Mouse (Mus musculus): ENCODE data around the gene Igsf21. TPM values are rescaled to one million over a fixed set of nuclear protein-coding genes. Genes with fewer than 3 reads are reported as not detected.

Igsf21 gene
- polyA plus RNA-seq, 1 experiment from 2014 or later: 0.10 TPM

DNA sequence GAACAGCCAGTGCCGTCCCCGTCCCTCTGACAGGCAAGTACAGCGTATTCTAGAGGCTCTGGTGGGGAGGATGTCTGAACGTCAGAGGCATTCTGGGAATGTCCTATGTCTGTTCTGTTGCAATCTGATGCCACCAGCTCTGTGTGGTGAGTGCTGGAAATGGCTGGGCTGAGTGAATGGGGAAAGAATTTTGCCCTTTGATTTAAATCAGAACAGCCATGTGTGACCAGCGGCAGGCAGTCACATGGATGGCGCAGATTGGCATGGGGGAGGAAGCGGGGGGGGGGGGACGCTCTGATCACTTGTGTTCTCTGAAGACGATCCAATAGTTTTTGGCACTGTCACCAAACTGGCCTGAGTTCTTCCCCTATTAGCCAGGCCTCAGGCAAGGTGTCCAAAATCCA lies 92.9 kb downstream of the Igsf21 start:
- no peaks in the 10 kb centered on the region for H3K4me1 ChIP-seq
- no peak overlapping the region for H3K9ac ChIP-seq
- no peaks in the 10 kb centered on the region for H3K27me3 ChIP-seq (replicated peaks)
- H3K9me3 ChIP-seq (replicated peaks): no peaks in the 10 kb centered on the region
- ATAC-seq: no peak
- no peaks in the 10 kb centered on the region for H3K36me3 ChIP-seq
- no peak overlapping the region for H3K4me2 ChIP-seq
- no peak overlapping the region for H3K27ac ChIP-seq
- 58% methylated on average over 9 of the region's 9 CpGs for WGBS (ENCODE audit: insufficient replicate concordance)
- no peak overlapping the region for H3K4me3 ChIP-seq

DNA sequence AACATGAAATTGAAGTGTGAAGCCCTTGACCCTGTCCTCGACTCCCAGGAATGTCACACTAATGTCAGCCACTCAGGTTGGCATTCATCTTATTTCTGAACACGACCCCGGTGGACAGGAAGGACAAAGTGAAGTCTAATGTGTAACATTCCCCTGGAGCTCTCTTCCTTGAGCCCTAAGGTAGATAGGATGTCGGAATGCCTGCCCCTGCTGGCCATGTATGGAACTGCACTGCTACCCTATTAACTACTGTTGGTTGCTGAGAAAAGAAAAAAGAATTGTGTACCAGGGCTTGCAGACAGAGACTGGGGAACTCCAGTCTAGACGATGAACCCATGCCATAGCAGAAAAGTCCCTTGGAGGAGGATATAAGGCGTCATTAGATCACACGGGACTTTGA lies 93.5 kb downstream of the Igsf21 start:
- WGBS (ENCODE audit: insufficient replicate concordance): 24% methylated on average over 7 of the region's 7 CpGs

DNA sequence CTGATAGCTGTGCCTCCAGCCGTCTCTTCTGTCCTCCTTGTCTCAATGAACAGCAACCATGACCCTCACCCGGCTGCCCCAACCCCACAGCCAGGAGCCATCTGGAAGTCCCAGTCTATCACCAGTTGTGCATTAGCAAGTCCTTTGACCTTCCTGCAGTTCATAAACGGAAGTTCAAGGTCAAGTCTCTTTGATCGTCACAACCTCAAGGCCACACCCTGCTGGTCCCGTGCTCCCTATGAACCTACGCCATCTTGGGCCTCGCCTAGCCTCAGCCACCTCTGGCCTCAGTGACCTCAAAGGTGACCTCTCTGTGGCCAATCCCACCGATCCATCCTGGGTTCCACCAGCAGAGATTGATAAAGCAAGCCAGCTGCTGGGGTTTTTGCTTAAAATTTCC lies 96.9 kb downstream of the Igsf21 start:
- 74% methylated on average over 8 of the region's 8 CpGs for WGBS (ENCODE audit: insufficient replicate concordance)
- no peak overlapping the region for H3K4me3 ChIP-seq
- ATAC-seq: no peak

More for the DNA sequence above, 93.5 kb downstream of the Igsf21 start:
- Histone ChIP-seq H3K27ac (no peak overlapping the region), H3K27me3 (replicated peaks) (no peaks in the 10 kb centered on the region), H3K9me3 (replicated peaks) (no peaks in the 10 kb centered on the region), H3K9ac (no peak overlapping the region), H3K4me1 (no peaks in the 10 kb centered on the region), H3K4me2 (no peak overlapping the region), H3K4me3 (no peak overlapping the region), H3K36me3 (no peaks in the 10 kb centered on the region)
- no peak for ATAC-seq

DNA sequence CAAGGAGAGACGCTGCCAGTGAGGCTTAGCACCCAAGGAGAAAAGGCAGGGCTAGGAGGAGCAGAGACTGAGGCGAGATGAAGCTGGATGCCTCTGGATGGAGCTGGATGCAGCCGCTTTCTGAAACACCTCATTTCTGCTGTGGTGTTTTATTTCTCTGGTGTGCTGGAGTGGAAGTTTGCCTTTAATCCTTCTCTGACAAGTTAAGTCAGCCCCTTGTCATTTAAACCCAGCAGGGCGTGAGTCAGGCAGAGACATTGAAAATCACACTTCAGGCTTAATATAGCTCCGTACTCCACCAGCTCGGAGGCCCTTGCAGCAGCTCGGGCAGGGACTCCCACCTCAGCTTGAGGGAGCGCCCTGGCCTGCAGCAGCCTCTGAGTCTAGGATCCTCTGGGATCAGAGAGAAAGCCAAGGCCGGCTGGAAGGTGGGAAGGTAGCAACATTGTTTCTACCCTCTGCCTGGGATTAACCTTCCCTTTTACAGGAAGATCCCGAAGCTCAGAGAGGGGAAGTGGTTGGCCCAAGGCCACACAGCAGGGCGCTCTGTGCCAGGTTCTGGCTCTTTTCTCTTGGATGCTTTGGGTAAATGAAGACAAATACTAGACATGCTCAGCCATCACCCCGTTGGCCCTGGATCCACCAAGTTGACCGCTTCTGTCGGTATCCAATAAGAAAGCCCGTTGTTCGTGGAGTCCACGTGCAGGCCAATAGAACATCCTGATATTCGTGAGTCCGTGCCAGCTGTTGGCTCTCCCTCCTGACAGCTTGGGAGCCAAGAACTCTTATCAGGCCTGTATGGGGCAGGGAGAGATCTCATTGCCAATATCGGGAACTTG lies 98.5 kb downstream of the Igsf21 start:
- H3K27me3 ChIP-seq (replicated peaks): 0 out of 2 replicates have a peak, but pooled peaks cover 3% of the 10 kb centered on the region
- H3K9me3 ChIP-seq (replicated peaks): 0 out of 2 replicates have a peak, but pooled peaks cover 3% of the 10 kb centered on the region
- no peak for ATAC-seq
- H3K36me3 ChIP-seq: no peaks in the 10 kb centered on the region
- H3K4me1 ChIP-seq: no peaks in the 10 kb centered on the region
- no peak overlapping the region for H3K4me3 ChIP-seq
- H3K27ac ChIP-seq: no peak overlapping the region
- 68% methylated on average over 20 of the region's 20 CpGs for WGBS (ENCODE audit: insufficient replicate concordance)
- no peak overlapping the region for H3K4me2 ChIP-seq
- no peak overlapping the region for H3K9ac ChIP-seq

More for the DNA sequence above, 96.9 kb downstream of the Igsf21 start:
- Histone ChIP-seq H3K27ac (no peak overlapping the region), H3K9me3 (replicated peaks) (no peaks in the 10 kb centered on the region), H3K36me3 (no peaks in the 10 kb centered on the region), H3K9ac (no peak overlapping the region), H3K4me1 (no peaks in the 10 kb centered on the region), H3K4me2 (no peak overlapping the region), H3K27me3 (replicated peaks) (0 out of 2 replicates have a peak, but pooled peaks cover 3% of the 10 kb centered on the region)

DNA sequence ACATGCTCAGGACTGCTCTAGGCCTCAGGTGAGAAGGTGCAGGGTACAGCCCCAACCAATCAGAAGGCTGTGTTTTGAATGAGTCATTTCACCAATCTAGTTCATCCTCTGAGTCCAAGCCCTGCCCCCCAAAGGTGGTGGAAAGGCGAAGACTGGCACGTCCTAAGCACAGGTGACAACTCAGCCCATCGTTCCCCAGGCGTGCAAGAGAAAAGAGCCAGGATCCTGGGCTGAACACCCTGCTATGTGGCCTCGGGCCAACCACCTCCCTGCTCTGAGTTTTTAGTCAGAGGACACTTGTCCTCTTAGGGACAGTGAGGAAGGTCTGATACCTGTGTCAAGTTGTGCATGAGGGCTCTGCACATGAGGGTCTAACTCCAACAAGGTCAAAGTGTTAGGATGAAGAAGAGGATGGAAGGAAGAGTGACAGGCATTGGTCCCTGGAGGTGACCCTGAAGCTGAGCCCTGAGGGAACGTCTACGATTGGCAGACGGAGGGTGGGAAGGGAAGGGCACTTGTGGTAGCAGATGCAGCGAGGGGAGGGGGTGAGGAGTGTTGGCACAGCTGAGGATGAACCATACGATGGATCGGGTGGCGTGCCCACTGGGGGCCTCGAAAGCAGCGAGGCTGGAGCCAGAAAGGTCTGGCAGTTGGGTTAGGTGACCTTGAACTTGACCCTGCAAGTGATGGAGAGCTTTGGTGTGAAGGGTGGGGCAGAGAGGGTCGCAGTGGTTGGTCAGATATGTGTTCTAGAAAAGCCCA lies 99.3 kb downstream of the Igsf21 start:
- no peaks in the 10 kb centered on the region for H3K36me3 ChIP-seq
- H3K9ac ChIP-seq: no peak overlapping the region
- no peak overlapping the region for H3K27ac ChIP-seq
- H3K4me2 ChIP-seq: no peak overlapping the region
- H3K9me3 ChIP-seq (replicated peaks): 0 out of 2 replicates have a peak, but pooled peaks cover 6% of the 10 kb centered on the region
- H3K4me1 ChIP-seq: no peaks in the 10 kb centered on the region
- ATAC-seq: no peak
- WGBS (ENCODE audit: insufficient replicate concordance): 67% methylated on average over 15 of the region's 15 CpGs
- no peak overlapping the region for H3K4me3 ChIP-seq
- H3K27me3 ChIP-seq (replicated peaks): 0 out of 2 replicates have a peak, but pooled peaks cover 3% of the 10 kb centered on the region

DNA sequence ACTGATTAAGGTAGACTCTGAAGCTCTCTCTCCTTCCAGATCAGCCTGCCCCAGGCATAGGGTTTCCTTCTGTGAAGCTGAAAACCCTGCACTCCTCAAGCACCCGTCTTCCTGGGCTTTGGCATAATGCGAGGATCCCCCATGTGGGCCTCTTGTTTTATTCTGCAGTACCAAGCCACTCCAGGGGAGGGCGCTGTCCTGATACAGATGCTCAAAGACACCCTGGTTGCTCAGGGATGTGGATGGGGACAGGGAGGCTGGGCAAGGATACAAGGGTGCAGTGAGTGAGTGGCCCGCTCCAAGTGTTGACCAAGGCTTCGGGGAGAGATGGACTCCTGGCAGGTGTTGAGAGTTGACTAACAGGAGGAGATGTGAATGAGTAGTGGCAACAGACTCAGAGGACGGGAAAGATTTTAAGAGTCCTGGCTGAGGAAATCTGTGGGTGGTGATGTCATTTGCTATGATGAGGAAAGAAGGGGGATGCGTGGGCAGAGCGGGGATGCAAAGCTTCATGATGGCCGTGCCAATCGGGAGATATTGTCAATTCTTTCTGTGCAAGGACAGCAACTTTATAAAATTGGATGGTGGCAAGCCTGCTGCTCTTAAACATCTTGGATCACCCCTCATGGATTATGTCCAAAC lies 102.6 kb downstream of the Igsf21 start:
- Histone ChIP-seq H3K9ac (no peak overlapping the region), H3K36me3 (no peaks in the 10 kb centered on the region), H3K27ac (no peak overlapping the region), H3K9me3 (replicated peaks) (0 out of 2 replicates have a peak, but pooled peaks cover 6% of the 10 kb centered on the region), H3K4me3 (no peak overlapping the region), H3K4me1 (no peaks in the 10 kb centered on the region), H3K4me2 (no peak overlapping the region), H3K27me3 (replicated peaks) (0 out of 2 replicates have a peak, but pooled peaks cover 3% of the 10 kb centered on the region)
- WGBS (ENCODE audit: insufficient replicate concordance): 74% methylated on average over 10 of the region's 10 CpGs
- ATAC-seq: no peak

DNA sequence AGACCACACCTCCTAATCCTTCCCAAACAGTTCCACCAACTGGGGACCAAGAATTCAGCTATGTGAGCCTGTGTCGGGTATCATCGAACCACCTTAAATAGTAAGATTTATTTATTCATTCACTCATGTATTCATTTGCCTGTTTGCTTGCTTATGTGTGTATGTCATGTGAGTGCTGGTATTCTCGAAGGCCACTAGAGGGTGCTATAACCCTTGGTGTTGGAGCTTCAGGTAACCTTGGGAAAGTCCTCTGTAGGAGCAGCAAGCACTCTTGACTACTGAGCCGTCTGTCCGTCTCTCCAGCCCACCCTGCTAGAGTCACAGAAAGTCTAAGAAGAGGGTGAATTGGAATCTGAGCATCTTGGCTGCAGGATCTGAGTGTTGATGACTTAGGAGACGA lies 103.4 kb downstream of the Igsf21 start:
- no peak for ATAC-seq
- H3K36me3 ChIP-seq: no peaks in the 10 kb centered on the region
- 0 out of 2 replicates have a peak, but pooled peaks cover 7% of the 10 kb centered on the region for H3K27me3 ChIP-seq (replicated peaks)
- 75% methylated on average over 6 of the region's 6 CpGs for WGBS (ENCODE audit: insufficient replicate concordance)
- no peaks in the 10 kb centered on the region for H3K4me1 ChIP-seq
- H3K4me2 ChIP-seq: no peak overlapping the region
- no peak overlapping the region for H3K9ac ChIP-seq
- H3K27ac ChIP-seq: no peak overlapping the region
- H3K9me3 ChIP-seq (replicated peaks): 0 out of 2 replicates have a peak, but pooled peaks cover 6% of the 10 kb centered on the region
- H3K4me3 ChIP-seq: no peak overlapping the region

DNA sequence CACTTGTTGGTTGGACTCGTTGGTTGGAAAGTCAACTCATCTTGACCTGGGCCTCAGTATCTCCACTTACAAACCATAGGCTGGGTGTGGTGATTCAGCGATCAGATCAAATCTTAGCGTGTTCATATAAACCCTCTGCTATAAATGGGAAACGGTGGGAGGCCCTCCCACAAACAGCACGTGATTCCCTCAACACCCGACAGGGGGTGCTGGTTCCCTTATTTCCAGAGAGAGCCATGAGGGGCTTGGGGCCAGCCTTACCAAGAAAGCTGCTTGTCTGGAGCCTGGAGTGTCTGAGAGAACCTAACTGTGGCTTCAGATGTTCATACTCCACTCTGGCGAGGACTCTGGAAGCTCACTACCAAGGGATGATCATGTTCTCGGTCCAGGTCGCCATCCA lies 106.1 kb downstream of the Igsf21 start:
- WGBS (ENCODE audit: insufficient replicate concordance): 62% methylated on average over 9 of the region's 9 CpGs
- 0 out of 2 replicates have a peak, but pooled peaks cover 6% of the 10 kb centered on the region for H3K9me3 ChIP-seq (replicated peaks)

DNA sequence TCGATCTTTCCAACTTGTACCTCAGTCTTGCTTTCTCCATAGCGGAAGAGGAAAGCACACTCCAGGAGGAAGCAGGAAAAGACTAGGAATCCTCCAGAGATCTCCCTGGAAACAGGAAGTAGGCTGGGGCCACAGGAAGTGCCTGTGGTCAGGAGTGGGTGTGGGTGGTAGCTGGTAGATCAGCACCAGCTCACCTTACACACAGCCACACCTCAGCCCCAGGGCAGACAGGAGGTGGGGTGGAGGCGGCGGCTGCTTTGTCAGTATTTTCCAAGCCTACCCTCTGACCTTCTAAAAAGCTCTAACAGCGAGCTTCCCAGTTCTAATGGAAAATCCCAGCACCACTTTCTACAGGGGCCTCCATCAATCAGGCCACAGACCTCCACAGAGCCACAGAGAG lies 107.7 kb downstream of the Igsf21 start:
- no peak overlapping the region for H3K9ac ChIP-seq
- H3K4me2 ChIP-seq: no peak overlapping the region
- 28% methylated on average over 5 of the region's 5 CpGs for WGBS (ENCODE audit: insufficient replicate concordance)
- no peak overlapping the region for H3K4me3 ChIP-seq
- ATAC-seq: no peak
- H3K9me3 ChIP-seq (replicated peaks): 0 out of 2 replicates have a peak, but pooled peaks cover 6% of the 10 kb centered on the region
- no peaks in the 10 kb centered on the region for H3K4me1 ChIP-seq
- H3K36me3 ChIP-seq: no peaks in the 10 kb centered on the region
- H3K27ac ChIP-seq: no peak overlapping the region
- H3K27me3 ChIP-seq (replicated peaks): 0 out of 2 replicates have a peak, but pooled peaks cover 4% of the 10 kb centered on the region

More for the DNA sequence above, 106.1 kb downstream of the Igsf21 start:
- Histone ChIP-seq H3K36me3 (no peaks in the 10 kb centered on the region), H3K27me3 (replicated peaks) (0 out of 2 replicates have a peak, but pooled peaks cover 4% of the 10 kb centered on the region), H3K4me1 (no peaks in the 10 kb centered on the region), H3K27ac (no peak overlapping the region), H3K4me3 (no peak overlapping the region), H3K9ac (no peak overlapping the region), H3K4me2 (no peak overlapping the region)
- no peak for ATAC-seq

DNA sequence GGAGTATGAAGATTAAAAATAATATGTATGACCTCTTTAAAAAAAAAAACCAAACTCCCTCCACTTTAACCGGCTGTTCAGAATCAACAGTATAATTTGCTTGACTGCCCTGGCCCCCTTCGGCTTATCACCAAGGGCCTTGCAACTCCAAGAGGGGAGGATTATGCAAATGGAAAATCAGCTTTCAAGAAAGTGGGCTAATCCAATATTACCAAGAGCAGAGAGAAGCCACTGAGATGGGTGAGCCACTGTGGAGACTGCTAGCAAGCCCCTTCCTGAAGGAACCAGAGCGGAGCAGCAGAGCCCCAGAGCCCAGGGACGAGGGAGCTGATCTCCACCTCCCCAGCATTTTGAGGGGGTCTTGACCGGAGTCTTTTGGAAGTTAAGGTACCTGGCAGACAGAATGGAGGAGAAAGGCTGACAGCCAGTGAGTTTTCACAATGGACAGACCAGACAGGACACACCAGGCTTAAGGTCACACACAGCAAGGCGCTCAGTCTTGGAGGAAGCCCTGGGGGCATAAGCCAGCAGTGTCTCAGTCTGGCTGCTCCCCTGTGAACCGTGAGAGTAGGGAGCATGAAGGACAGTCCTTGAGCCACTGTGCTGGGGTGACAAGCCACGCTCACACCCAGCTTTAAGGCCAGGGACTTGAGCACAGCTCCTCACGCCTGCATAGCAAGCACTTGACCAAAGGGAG lies 114.8 kb downstream of the Igsf21 start:
- Histone ChIP-seq H3K27me3 (replicated peaks) (peaks cover 13% of the 10 kb centered on the region; the same call in 1 of the 2 replicates), H3K27ac (no peak overlapping the region), H3K36me3 (no peaks in the 10 kb centered on the region), H3K4me1 (no peaks in the 10 kb centered on the region), H3K4me3 (no peak overlapping the region), H3K9ac (no peak overlapping the region), H3K9me3 (replicated peaks) (no peaks in the 10 kb centered on the region), H3K4me2 (no peak overlapping the region)
- ATAC-seq: no peak
- WGBS (ENCODE audit: insufficient replicate concordance): 28% methylated on average over 9 of the region's 9 CpGs

DNA sequence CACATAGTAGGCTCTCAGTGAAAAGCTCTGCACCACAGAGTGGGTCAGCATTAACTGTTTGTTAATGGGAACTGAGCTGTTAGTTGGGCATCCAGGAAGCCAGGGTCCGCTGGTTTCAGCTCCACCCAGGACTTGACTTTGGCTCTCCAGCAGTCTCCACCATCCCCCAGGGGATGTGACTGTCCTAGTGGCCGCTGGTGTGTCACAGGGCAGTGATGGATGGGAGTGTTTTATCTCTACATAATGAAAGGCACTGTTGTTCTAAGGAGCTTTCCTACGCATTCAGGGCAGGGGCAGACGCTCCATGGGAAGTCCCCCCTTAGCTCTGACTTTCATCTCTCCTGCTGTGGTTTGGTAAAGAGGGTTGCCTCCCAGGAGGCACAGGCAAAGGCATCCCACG lies 115.4 kb downstream of the Igsf21 start:
- Histone ChIP-seq H3K9ac (no peak overlapping the region), H3K4me2 (no peak overlapping the region), H3K4me1 (no peaks in the 10 kb centered on the region), H3K36me3 (no peaks in the 10 kb centered on the region), H3K9me3 (replicated peaks) (no peaks in the 10 kb centered on the region), H3K4me3 (no peak overlapping the region), H3K27me3 (replicated peaks) (peaks cover 13% of the 10 kb centered on the region; the same call in 1 of the 2 replicates), H3K27ac (no peak overlapping the region)
- WGBS (ENCODE audit: insufficient replicate concordance): 9% methylated on average over 5 of the region's 5 CpGs
- no peak for ATAC-seq
